Mouse (Mus musculus): ENCODE data around the gene Gm8271. TPM values are rescaled to one million over a fixed set of nuclear protein-coding genes. Genes with fewer than 3 reads are reported as not detected.
"Not testable (repeated sequence)": the region's sequence is repeated elsewhere in the genome, so short reads cannot be mapped to it uniquely, and the experiment has no call there.

Gene Gm8271
- total RNA-seq (2015) (not detected in 2 replicates), total RNA-seq (2017) (not detected in 2 replicates)

- ATAC-seq (replicated peaks; ENCODE audit: poor library complexity) = not testable (repeated sequence)
Measured at GRCm38 (mm10) chr14:5185493-5185892, at the start of gene Gm8271. Gm8271 (plus strand) TSS chr14:5185793.

- ATAC-seq (replicated peaks; ENCODE audit: poor library complexity) = not testable (repeated sequence)
Measured at GRCm38 (mm10) chr14:5164235-5164634, 21.4 kb upstream of the Gm8271 start, which contains the start of gene Gm3317. Gm3317 (plus strand) TSS chr14:5164535.

Other genes with a start within 250 kb of the Gm8271 start
- gene Gm8297, start 201.9 kb upstream of the Gm8271 start, total RNA-seq (2015) = not detected in 2 replicates
- not detected in 2 replicates for gene Gm8297, start 201.9 kb upstream of the Gm8271 start, total RNA-seq (2017)
- not detected in 2 replicates for gene Gm3298, start 169.9 kb upstream of the Gm8271 start, total RNA-seq (2015)
- not detected in 2 replicates for gene Gm3298, start 169.9 kb upstream of the Gm8271 start, total RNA-seq (2017)
- gene 4930555G01Rik, start 135.2 kb upstream of the Gm8271 start, total RNA-seq (2015) = not detected in 2 replicates
- not detected in 2 replicates for gene 4930555G01Rik, start 135.2 kb upstream of the Gm8271 start, total RNA-seq (2017)
- 0.25 TPM in 1 of 2 replicates, not detected in the other for gene Gm8281, start 114.8 kb upstream of the Gm8271 start, total RNA-seq (2015)
- gene Gm8281, start 114.8 kb upstream of the Gm8271 start, total RNA-seq (2017) = not detected in 2 replicates
- not detected in 2 replicates for gene Gm8279, start 54.3 kb upstream of the Gm8271 start, total RNA-seq (2015)
- gene Gm8279, start 54.3 kb upstream of the Gm8271 start, total RNA-seq (2017) = not detected in 2 replicates
- gene Gm3317, start 21.3 kb upstream of the Gm8271 start, total RNA-seq (2015) = not detected in 2 replicates
- not detected in 2 replicates for gene Gm3317, start 21.3 kb upstream of the Gm8271 start, total RNA-seq (2017)
- gene Gm3526, start 74.8 kb downstream of the Gm8271 start, total RNA-seq (2015) = not detected in 2 replicates
- not detected in 2 replicates for gene Gm3526, start 74.8 kb downstream of the Gm8271 start, total RNA-seq (2017)
- gene Gm3542, start 149.1 kb downstream of the Gm8271 start, total RNA-seq (2015) = not detected in 2 replicates
- not detected in 2 replicates for gene Gm3542, start 149.1 kb downstream of the Gm8271 start, total RNA-seq (2017)
- gene Gm3500, start 203.3 kb downstream of the Gm8271 start, total RNA-seq (2015) = not detected in 2 replicates
- gene Gm3500, start 203.3 kb downstream of the Gm8271 start, total RNA-seq (2017) = not detected in 2 replicates

Measured in megakaryocyte progenitor cell, adult 5-6 weeks (primary cell).